Mouse (Mus musculus) myocyte (in vitro differentiated cells): ENCODE measurements around the gene Abca6. TPM values are rescaled to one million over a fixed set of nuclear protein-coding genes. Genes with fewer than 3 reads are reported as not detected.

Experiments used
- H3K27me3 ChIP-seq: one replicate; pipeline ENCODE4 v1.6.1; 2011; ENCODE audit not compliant: control insufficient read depth, insufficient read depth, insufficient read length
- H3K36me3 ChIP-seq: one replicate; pipeline ENCODE4 v1.6.1; 2011; ENCODE audit not compliant: control insufficient read depth, insufficient read depth
- H3K4me2 ChIP-seq: one replicate; pipeline ENCODE4 v1.6.1; 2011; ENCODE audit warnings: low read depth, control low read depth
- H3K4me3 ChIP-seq: one replicate; pipeline ENCODE4 v1.5.1; 2011; ENCODE audit warnings: mild to moderate bottlenecking, control low read depth, moderate library complexity
- H3K79me2 ChIP-seq: one replicate; pipeline ENCODE4 v1.6.1; 2011; ENCODE audit not compliant: control insufficient read depth, insufficient read depth
- H3ac ChIP-seq: one replicate; pipeline ENCODE4 v1.6.1; 2011; ENCODE audit not compliant: control insufficient read depth, insufficient read length
- CEBPB ChIP-seq: IDR thresholded peaks from 2 replicates; pipeline ENCODE4 v1.6.1; 2011; ENCODE audit warnings: mild to moderate bottlenecking, moderate library complexity; ENCODE audit not compliant: poor library complexity, insufficient read depth, severe bottlenecking
- E2F4 ChIP-seq: IDR thresholded peaks from one replicate; pipeline ENCODE4 v1.6.1; 2011; ENCODE audit warnings: mild to moderate bottlenecking, control low read depth, moderate library complexity; ENCODE audit not compliant: insufficient read depth
- MAX ChIP-seq: IDR thresholded peaks from one replicate; pipeline ENCODE4 v1.6.1; 2011; ENCODE audit warnings: low read depth, mild to moderate bottlenecking, control low read depth
- MYOD1 ChIP-seq, 3 experiments: IDR thresholded peaks; one replicate each; pipeline ENCODE4 v1.6.1; 2011; ENCODE audit warnings: control low read depth in 2 of 3, low read depth in 2 of 3, mild to moderate bottlenecking in 2 of 3, moderate library complexity in 1 of 3; ENCODE audit not compliant: insufficient read length in 2 of 3, control insufficient read depth in 1 of 3
- MYOG ChIP-seq, 3 experiments: IDR thresholded peaks; one replicate each; pipeline ENCODE4 v1.6.1; 2011; ENCODE audit warnings: control low read depth in 2 of 3, low read depth in 2 of 3, mild to moderate bottlenecking in 2 of 3; ENCODE audit not compliant: insufficient read length in 2 of 3, control insufficient read depth in 1 of 3, insufficient read depth in 1 of 3
- POLR2A ChIP-seq: IDR thresholded peaks from one replicate; pipeline ENCODE4 v1.6.1; 2011; ENCODE audit warnings: low read depth, mild to moderate bottlenecking, control low read depth, moderate library complexity; ENCODE audit not compliant: insufficient read length
- POLR2AphosphoS2 ChIP-seq: IDR thresholded peaks from one replicate; pipeline ENCODE4 v1.6.1; 2011; ENCODE audit warnings: low read depth, control low read depth; ENCODE audit not compliant: insufficient read length
- REST ChIP-seq: IDR thresholded peaks from one replicate; pipeline ENCODE4 v1.6.1; 2011; ENCODE audit warnings: mild to moderate bottlenecking, control low read depth, moderate library complexity; ENCODE audit not compliant: insufficient read depth, insufficient read length
- SRF ChIP-seq: IDR thresholded peaks from one replicate; pipeline ENCODE4 v1.6.1; 2011; ENCODE audit warnings: low read depth; ENCODE audit not compliant: control insufficient read depth, insufficient read length
- TCF12 ChIP-seq: IDR thresholded peaks from one replicate; pipeline ENCODE4 v1.6.1; 2011; ENCODE audit warnings: mild to moderate bottlenecking, control low read depth; ENCODE audit not compliant: poor library complexity, insufficient read depth, severe bottlenecking
- TCF3 ChIP-seq: IDR thresholded peaks from one replicate; pipeline ENCODE4 v1.6.1; 2011; ENCODE audit warnings: low read depth, control low read depth; ENCODE audit not compliant: insufficient read length
- USF1 ChIP-seq: IDR thresholded peaks from one replicate; pipeline ENCODE4 v1.6.1; 2011; ENCODE audit warnings: low read depth, mild to moderate bottlenecking, control low read depth, moderate library complexity
- polyA plus RNA-seq: library from polyadenylated mRNA; unstranded; fragments of >200 nt; fragmentation: generic; extraction: Trizol; gene quantifications from one replicate; pipeline ENCODE4 v1.2.1, GENCODE M21; 2012; ENCODE audit warnings: missing spikeins

Abca6 gene
- polyA plus RNA-seq, 1 experiment: not detected

DNA sequence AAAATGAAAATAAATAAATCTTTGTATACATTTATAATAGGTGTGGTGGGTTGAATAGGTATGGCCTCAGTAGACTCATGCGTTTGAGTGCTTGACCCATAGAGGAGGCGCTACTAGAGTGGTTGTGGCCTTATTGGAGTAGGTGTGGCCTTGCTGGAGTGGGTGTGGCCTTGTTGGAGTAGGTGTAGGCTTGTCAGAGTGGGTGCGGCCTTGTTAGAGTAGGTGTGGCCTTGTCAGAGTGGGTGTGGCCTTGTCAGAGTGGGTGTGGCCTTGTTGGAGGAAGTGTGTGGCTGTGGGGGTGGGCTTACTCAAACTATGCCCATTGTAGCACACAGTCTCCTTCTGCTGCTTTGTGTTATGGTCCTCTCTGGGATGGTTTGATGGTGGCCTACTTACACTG lies 80.4 kb downstream of the Abca6 start:
- Histone ChIP-seq H3K36me3 (no peaks in the 10 kb centered on the region), H3K4me3 (no peak overlapping the region), H3K79me2 (no peaks in the 10 kb centered on the region), H3K4me2 (no peak overlapping the region), H3K27me3 (no peaks in the 10 kb centered on the region), H3ac (no peak overlapping the region)
- TF ChIP-seq SRF (no peak), MAX (no peak), MYOG (IDR thresholded peaks at IDR 0.05; ENCODE audit: control insufficient read depth in 1 of 3, insufficient read depth in 1 of 3, insufficient read length in 2 of 3, low read depth in 2 of 3) (no peak), USF1 (no peak), TCF3 (no peak), TCF12 (no peak), POLR2AphosphoS2 (no peak), CEBPB (no peak), E2F4 (no peak), REST (no peak), MYOD1 (IDR thresholded peaks at IDR 0.05; ENCODE audit: control insufficient read depth in 1 of 3, insufficient read length in 2 of 3, low read depth in 2 of 3) (no peak), POLR2A (no peak)

DNA sequence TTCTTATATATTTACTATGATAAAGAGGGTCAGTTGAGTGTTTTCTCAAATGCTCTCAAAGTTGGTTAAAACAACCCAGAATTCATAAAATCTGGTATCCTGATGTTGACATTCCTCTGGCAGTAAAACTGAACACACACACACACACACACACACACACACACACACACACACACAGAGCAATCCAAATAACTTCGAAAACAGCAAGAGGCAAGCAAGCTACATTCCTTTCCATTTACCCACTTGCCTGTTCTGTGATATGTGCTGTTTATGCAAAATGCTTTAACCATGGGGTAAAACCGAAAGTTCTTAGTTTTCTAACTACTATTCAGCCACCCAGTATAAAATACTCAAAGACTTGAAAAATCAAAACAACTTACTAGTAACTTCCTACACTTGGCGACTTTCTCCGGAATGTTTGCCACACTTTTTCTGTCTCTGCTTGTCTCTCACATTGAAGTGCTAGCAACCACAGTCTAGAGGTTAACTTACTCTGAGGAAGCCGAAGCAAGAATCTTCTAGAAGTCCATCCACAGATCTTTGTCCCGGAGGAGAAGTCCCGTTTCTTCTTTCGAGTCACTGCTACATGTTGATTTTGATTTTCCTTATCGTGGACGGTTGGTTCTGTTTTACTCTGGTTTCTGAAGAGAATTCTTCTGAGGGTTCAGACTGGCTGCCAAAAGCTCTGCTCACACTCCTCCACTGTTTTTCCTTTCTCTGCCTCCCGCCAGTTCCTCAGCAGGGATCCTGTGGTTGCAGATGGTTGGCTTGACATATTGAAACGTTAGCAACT lies 83.9 kb downstream of the Abca6 start, which contains the start of gene Abca9:
Gene Abca9 (minus strand): TSS at position 738 of the 793 bp plus-strand sequence.
- no peaks in the 10 kb centered on the region for H3K36me3 ChIP-seq
- H3K27me3 ChIP-seq: no peaks in the 10 kb centered on the region
- H3K4me2 ChIP-seq: peak within 1 kb of the TSS; percentile 75
- TF ChIP-seq E2F4: no peak
- no peak for TF ChIP-seq USF1
- no peak for TF ChIP-seq POLR2AphosphoS2
- no peak for TF ChIP-seq MAX
- no peak for TF ChIP-seq CEBPB
- TF ChIP-seq TCF3: no peak
- TF ChIP-seq TCF12: no peak
- TF ChIP-seq REST: no peak
- TF ChIP-seq MYOD1 (IDR thresholded peaks at IDR 0.05; ENCODE audit: control insufficient read depth in 1 of 3, insufficient read length in 2 of 3, low read depth in 2 of 3): no peak
- TF ChIP-seq MYOG (IDR thresholded peaks at IDR 0.05; ENCODE audit: control insufficient read depth in 1 of 3, insufficient read depth in 1 of 3, insufficient read length in 2 of 3, low read depth in 2 of 3): no peak
- no peak for TF ChIP-seq POLR2A
- no peak for TF ChIP-seq SRF
- peak within 1 kb of the TSS; percentile 4 for H3K4me3 ChIP-seq
- H3ac ChIP-seq: no peak within 1 kb of the TSS
- no peaks in the 10 kb centered on the region for H3K79me2 ChIP-seq

DNA sequence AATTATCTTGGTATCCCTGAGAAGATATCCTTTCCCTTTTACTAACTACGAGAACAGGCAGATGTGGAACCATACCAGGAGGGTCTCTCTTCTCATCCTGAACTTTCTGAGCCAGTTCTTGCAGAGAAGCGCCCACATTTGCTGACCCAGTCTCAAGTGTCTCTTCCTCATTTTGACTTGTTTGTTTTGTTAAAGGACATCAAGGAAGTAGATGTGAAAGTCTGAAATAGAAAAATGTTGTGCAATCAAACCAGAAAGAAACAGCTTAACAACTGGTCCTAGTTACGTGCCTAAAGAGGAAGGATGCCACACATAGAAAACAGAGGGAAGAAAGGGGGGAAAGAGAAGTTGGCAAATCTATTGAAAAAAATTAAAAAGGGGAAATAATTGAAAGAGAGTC lies 85.8 kb downstream of the Abca6 start:
- no peak overlapping the region for H3K4me2 ChIP-seq
- no peak overlapping the region for H3K4me3 ChIP-seq
- H3K27me3 ChIP-seq: no peaks in the 10 kb centered on the region
- H3K79me2 ChIP-seq: no peaks in the 10 kb centered on the region
- no peak overlapping the region for H3ac ChIP-seq
- TF ChIP-seq MAX: no peak
- TF ChIP-seq MYOG (IDR thresholded peaks at IDR 0.05; ENCODE audit: control insufficient read depth in 1 of 3, insufficient read depth in 1 of 3, insufficient read length in 2 of 3, low read depth in 2 of 3): no peak
- no peak for TF ChIP-seq TCF3
- TF ChIP-seq POLR2A: no peak
- TF ChIP-seq SRF: no peak
- no peaks in the 10 kb centered on the region for H3K36me3 ChIP-seq

DNA sequence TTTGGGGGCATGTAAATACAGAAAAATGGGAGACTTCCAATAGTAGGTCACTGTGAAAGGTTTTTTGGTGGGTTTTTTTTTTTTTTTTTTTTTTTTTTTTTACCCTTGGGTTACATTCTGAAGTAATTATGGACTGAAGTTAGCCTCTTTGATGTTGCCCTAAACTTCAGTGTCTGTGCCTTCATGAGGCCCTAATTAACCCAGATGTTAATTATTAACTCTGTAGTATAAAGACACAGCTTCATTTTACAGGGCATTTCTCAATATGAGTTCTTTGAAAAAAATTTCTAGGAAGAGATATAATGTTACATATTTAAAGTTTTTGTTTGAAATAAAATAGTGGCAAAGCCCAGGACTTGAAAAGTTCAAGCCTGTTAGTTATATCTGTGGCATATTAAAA lies 86.2 kb downstream of the Abca6 start:
- H3K27me3 ChIP-seq: no peaks in the 10 kb centered on the region
- TF ChIP-seq USF1 (no peak), TCF3 (no peak), TCF12 (no peak), MYOD1 (IDR thresholded peaks at IDR 0.05; ENCODE audit: control insufficient read depth in 1 of 3, insufficient read length in 2 of 3, low read depth in 2 of 3) (no peak), POLR2A (no peak), CEBPB (no peak), REST (no peak), MAX (no peak), E2F4 (no peak), SRF (no peak), MYOG (IDR thresholded peaks at IDR 0.05; ENCODE audit: control insufficient read depth in 1 of 3, insufficient read depth in 1 of 3, insufficient read length in 2 of 3, low read depth in 2 of 3) (no peak), POLR2AphosphoS2 (no peak)
- no peak overlapping the region for H3K4me3 ChIP-seq
- H3K79me2 ChIP-seq: no peaks in the 10 kb centered on the region
- H3K36me3 ChIP-seq: no peaks in the 10 kb centered on the region
- H3ac ChIP-seq: no peak overlapping the region
- H3K4me2 ChIP-seq: no peak overlapping the region
